Mouse (Mus musculus) heart, postnatal 14 days (tissue): ENCODE results near the gene Gm49380. TPM values are rescaled to one million over a fixed set of nuclear protein-coding genes. Genes with fewer than 3 reads are reported as not detected.
A peak's percentile ranks its signal among the peaks of the same experiment; 100 is the strongest.

Experiments
- DNase-seq, 2 experiments: peaks; one replicate each; pipeline ENCODE4 v3.0.0; 2021 to 2022
- intact Hi-C: fragments of 180-260 bp; cut with DNase I; formaldehyde crosslinking; loops from one replicate; pipeline ENCODE4 v1.15.1; 2025
- total RNA-seq, 2 experiments: library from RNA; stranded (reverse); gene quantifications; 2 replicates each; pipeline ENCODE4 v1.2.3; 2021

Gm49380 gene
- total RNA-seq, 2 experiments from 2014 or later: 0.12 TPM; not detected in 1

GRCm38 (mm10) chr9:44078136-44078797, 35.0 kb downstream of the Gm49380 start:
- intact Hi-C loops: no loop called here
- no peak for DNase-seq

DNA sequence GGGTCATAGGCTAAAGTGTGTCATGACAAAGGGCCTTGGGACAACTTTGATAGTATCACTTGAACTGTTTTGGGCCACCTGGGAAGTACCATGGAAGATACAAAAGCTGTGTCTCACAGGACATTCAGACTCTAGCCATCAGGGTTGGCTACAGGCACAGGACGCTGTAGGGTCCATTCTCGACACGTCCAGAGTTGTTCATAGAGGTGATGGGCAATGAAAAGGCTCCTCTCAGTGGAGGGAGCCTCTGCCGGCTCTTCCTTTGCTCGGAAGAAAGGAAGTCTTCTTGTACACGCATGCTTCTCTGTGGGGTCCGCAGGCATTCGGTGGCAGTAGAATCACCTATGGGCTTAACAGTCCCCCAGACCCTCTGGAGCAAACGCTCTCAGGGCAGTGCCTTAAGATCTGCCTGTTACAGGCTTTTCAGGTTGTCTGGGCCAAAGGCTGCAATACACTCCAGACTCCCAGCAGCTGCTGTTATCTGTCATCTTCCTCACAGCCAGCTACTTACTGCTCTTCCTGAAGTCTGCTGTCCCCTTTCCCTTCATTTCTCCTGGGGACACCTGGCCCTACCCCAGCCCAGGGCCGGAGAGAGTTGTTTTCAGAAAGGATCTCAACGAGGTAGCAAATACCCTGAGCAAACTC, 35.9 kb downstream of the Gm49380 start:
- DNase-seq: no peak
- intact Hi-C loops: no loop called here

GRCm38 (mm10) chr9:44076764-44077120, 36.6 kb downstream of the Gm49380 start:
- DNase-seq: peak; percentile 57 to 75
- intact Hi-C loops: no loop called here

DNA sequence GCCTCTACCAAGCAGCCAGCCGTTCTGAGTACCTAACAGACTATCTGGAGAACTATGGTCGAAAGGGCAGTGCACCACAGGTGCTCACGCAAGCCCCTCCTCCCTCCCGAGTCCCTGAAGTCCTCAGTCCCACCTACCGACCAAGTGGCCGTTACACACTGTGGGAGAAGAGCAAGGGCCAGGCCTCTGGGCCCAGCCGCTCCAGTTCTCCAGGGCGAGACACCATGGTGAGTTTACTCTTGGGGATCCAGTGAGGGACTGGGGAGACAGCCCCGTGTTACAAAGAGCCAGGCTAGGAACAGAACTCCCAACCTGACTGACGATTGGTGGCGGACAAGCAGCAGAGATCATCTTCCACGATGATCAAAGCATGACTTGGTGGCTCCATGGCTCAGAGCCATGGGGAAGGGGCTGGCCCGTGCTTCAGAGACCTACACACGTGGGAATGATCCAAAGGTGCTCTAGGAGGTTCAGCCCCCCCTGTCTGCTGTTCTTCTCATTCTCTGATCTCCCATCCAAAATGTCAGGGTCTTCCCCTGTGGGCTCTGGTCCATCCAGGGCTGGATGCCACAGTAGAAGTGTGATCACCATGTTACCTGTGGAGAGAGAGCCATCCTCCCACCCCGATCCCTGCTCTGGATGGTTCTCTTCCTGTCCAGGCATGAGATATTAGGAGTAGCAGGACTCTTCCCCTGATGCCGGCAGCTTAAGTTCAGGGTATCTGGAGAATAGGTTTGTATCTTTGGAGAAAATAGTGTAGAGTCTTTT, 37.1 kb downstream of the Gm49380 start:
- intact Hi-C loops: no loop called here
- no peak for DNase-seq

DNA sequence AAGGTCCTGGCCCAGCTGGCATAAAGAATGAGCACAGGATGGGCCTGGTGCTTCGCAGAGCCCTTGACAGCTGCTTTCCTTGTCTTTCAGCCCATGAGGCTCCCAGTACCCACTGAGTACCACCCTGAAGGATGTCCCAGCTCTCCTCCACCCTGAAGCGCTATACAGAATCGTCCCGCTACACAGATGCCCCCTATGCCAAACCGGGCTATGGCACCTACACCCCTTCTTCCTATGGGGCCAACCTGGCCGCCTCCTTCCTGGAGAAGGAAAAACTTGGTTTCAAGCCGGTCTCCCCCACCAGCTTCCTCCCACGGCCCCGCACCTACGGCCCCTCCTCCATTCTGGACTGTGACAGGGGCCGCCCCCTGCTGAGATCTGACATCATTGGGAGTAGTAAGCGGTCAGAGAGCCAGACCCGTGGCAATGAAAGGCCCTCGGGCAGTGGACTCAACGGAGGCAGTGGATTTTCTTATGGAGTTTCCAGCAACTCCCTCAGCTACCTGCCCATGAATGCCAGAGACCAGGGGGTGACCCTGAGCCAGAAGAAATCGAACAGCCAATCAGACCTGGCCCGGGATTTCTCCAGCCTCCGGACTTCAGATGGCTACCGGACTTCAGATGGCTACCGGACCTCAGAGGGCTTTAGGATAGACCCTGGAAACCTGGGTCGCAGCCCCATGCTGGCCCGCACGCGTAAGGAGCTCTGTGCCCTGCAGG, 37.9 kb downstream of the Gm49380 start:
- no peak for DNase-seq
- intact Hi-C loops: no loop called here

DNA sequence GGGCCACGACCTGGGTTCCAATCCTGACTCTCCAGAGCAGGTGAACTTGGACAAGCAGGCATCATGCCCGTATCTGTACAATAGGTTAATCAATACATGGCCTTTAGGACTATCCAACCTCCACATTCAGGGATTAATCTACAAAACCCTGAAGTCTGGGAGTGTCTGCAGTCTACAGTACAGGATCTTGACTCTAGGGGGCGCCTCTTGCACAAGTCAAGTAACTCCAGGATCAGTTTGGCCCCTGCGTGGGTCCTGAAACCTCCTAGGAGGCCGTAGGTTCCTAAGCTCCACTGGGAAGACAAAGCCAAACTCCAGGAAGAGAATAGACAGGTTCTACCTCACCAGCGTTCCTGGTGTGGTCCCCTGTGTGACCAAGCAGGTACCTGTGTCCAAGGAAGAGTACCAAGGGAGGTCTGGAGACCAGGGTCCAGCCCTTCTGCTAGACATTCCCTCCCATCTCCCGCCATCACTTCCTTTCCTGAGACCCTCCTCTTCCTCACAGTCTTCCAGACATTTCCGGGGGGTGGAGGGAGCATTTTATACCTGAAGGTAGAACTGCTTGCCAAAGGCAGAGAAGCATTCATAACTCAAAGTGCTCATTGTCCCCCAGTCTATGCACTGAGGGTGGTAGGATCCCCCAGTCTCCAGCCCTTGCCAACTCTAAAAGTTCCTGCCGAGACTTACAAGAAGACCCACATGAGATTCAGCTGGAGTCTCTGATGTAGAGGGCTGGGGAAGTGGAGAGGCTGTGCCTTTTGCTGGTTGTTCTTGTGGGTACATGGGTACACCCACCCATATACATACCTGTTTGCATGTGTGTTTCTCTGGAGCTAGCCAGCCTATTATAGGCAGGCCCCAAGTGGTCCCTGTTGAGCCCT, 38.7 kb downstream of the Gm49380 start:
- intact Hi-C loops: no loop called here

GRCm38 (mm10) chr9:44073115-44073514, 40.2 kb downstream of the Gm49380 start:
- DNase-seq: no peak
- intact Hi-C loops: loop anchor here (1.0 kb wide), 1 partner anchor 19 kb away; no protein-coding TSS in a partner anchor

More for the DNA sequence above, 38.7 kb downstream of the Gm49380 start:
- DNase-seq: peak in 1 of 2 experiments; percentile 50

DNA sequence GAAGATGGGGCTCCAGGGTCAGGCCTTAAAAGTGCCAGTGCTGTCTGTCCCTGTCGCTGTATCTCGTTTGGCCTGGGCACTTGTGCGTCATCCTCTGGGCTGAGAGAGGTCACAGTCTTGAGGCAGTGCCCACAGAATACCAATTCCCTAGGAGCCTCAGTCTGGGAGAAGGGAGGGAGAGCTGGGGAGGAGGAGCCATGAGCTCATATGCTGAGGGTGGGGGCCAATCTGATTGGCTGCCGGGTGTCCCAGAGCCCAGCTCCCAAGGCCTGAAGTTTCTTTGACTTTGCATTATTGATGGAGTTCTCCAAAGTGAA, 40.7 kb downstream of the Gm49380 start:
- peak; percentile 39 to 53 for DNase-seq
- intact Hi-C loops: no loop called here

DNA sequence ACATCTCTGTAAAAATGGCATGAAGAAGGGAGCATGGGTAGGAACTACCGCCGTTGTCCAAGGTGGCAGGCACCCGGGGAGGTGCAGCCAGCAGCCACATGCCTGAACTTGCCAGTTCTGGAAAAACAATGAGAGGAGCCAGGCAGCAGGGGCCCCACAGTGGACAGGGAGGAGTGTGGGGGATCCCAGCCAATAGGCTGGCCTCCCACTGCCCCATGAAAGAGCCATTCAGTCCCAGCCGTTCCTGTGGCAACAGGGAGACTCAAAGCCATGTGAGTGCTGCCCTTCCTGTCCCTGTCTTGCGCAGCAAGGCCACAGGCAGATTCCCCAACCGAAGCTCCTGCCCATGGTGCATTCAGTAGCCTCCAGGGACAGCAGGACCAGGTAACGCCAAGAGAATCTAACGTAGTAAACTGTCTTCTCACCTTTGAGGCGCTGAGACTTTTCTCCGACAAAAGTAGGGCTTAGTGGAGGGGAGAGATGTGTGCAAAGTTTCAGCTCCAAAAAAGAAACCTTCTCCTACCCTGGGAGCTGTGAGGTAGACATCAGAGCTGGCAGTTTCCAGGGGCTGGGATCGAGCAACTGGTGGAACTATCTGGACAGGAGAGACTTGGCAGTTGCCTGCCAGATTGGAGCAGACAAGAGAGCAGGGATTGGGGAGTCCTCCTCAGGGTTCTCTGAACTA, 41.2 kb downstream of the Gm49380 start:
- intact Hi-C loops: no loop called here
- DNase-seq: peak in 1 of 2 experiments; percentile 39

DNA sequence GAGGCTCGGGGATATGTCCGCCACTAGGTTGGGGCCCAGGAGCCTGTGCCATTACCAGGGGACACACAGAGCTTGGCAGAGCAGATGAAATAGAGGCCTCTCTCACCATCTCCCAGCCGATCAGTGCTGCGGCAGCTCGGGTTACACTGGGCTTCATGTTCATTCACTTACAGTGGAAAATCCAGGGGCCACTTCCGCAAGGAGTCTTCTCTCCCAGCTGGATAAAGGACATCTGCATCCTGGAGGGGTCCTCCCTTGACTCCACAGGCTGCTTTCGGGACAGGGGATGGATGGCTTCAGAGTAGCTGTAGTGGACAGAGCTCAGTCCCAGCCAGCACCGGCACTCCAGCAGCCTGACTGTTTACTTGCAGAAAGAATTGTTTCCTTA, 42.5 kb downstream of the Gm49380 start:
- intact Hi-C loops: no loop called here
- DNase-seq: no peak

DNA sequence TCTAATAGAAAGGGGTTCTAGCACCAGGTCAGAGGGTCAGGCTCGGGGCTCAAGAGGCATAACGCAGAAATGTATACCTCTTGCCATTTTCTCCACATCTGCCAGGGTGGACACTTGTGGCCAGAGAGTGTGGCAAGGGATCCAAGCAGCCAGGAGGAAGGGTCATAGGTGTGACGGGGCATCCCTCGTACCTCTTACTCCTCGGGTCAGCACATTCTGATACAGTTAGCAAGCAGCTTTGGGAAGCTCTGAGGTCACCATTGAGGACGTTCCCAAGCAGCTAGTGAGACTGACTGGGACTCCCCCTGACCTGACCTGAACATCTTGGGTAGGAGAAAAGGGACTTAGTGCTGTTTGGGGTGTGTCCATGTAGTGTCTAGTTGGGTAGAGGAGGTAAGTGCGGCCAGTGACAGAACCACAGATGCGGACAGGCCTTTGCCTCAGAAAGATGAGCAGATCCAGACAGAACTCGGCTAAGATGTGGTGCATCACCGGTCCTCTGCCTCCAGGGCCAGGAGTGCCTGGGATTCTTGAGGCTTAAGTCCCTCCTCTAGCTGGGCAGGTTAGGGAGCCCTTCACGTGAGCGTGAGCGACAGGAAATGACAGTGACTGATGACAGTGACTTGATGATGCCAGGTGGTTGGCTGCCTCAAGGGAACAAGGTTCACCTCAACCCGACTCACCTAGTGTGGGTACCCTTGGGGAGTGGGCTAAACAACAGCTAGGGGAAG, 43.0 kb downstream of the Gm49380 start:
- intact Hi-C loops: no loop called here
- DNase-seq: no peak

- intact Hi-C loops: loop anchor here (5.0 kb wide), 1 partner anchor 38 kb away; the partner anchor contains the start of gene C1qtnf5
- no peak for DNase-seq
These were observed 44.0 kb downstream of the Gm49380 start for GRCm38 (mm10) chr9:44069252-44069651.

GRCm38 (mm10) chr9:44067960-44068330, 45.4 kb downstream of the Gm49380 start:
- intact Hi-C loops: loop anchor here (5.0 kb wide), 1 partner anchor 39 kb away; the partner anchor contains the start of gene C1qtnf5
- no peak for DNase-seq

DNA sequence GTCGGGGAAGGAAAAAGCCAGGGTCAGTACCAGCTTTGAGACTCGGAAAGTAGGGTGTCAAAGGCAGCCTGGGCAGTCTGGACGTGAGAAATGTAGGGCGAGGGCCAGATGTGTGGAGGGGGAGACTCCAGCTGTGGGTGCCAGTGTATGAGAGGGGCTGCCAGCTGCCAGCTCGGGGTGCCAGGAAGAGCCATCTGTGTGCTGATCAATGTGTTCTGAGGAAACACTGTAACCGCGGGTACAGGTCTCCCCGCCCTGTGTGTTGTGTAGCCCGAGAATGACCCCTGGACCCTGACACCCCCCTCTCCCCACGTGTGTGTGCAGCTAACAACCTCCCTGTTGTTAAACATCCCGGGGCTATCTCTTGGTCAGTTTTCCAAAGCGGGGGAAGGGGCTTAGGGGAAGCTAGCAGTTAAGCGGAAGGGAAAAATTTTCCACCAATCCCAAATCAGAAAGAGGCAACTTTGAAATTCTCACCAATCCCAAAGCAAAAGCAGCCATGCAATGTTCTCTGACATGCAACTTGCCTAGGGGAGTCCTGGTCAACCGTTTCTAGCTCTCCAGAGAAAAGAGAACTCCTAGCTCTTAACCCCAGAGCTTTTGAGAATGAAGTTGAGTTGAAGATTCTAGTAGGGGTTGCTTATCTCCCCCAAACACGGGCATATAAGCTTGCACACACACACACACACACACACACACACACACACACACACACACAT, 45.9 kb downstream of the Gm49380 start:
- no peak for DNase-seq
- intact Hi-C loops: loop anchor here (5.0 kb wide), 1 partner anchor 40 kb away; the partner anchor contains the start of gene C1qtnf5

DNA sequence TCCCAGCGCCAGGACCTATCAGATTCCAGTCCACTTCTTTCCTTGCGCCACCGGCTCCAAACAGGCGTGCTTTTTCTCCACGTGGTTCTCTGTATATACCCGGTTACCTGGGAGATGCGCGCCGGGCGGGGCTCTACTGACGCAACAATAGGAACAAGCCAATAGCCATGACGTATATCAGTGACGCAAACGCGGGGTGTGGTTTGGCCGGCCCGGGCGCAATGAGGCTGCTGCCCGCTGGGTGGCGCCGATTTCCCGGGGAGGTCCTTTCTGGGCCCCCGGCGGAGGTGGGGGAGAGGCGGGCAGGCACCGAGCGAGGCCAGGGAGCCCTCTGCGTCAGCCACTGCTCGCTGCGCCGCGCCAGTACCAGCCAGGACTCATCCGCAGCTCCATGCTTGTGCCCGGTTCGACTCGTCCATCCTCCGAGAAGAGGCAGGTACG, 46.5 kb downstream of the Gm49380 start, which contains the start of gene Usp2:
Usp2 (plus strand) TSS at position 237 of the 441 bp plus-strand sequence.
- peak; percentile 100 for DNase-seq
- intact Hi-C loops: loop anchor here (5.0 kb wide), 1 partner anchor 40 kb away; the partner anchor contains the start of gene C1qtnf5

- DNase-seq: no peak
- intact Hi-C loops: loop anchor here (5.0 kb wide), 1 partner anchor 42 kb away; the partner anchor contains the start of gene C1qtnf5
These were observed 48.1 kb downstream of the Gm49380 start for GRCm38 (mm10) chr9:44065177-44065576.

DNA sequence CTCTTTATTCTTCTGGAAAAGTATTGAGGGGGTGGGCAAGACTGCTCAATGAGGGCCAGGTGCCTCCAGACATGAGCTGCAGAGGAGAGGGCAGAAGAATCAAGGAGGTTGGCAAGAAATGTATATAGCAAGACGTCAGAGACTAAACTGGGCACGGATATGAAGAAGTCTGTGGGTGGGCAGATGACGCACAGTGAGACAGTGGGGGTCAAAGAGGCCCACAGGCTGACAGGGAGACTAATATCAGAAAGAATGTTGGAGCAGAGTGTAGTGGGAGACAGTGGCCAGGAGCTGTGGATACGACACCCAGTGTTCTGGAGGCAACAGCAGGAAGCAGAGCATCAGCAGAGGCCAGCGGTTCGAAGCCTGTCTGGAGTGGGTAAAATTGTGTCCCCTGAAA, 54.7 kb downstream of the Gm49380 start:
- DNase-seq: no peak
- intact Hi-C loops: no loop called here

DNA sequence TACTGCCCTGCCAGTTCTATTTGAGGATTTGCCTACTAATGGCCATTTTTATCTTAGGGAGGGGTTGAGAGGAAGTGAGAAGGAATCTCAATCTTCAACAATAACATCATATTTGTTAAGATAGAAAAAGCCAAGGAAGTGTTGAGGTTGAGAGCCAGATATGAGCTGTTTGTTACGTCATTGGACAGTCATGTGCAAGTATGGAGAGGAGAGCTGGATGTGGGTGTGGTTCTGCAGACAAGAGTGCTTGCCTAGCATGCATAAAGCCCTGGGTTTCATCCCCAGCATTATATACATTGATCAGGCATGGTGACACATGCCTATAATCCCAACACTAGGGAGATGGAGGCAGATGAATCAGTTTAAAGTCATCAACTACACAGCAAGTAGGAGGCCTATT, 59.4 kb downstream of the Gm49380 start:
- intact Hi-C loops: no loop called here
- no peak for DNase-seq
